Mouse (Mus musculus): ENCODE results near the gene Il12rb1. TPM values are rescaled to one million over a fixed set of nuclear protein-coding genes. Genes with fewer than 3 reads are reported as not detected.
A peak's percentile ranks its signal among the peaks of the same experiment; 100 is the strongest.

Il12rb1 gene
- polyA plus RNA-seq, 1 experiment from 2014 or later = not detected

DNA sequence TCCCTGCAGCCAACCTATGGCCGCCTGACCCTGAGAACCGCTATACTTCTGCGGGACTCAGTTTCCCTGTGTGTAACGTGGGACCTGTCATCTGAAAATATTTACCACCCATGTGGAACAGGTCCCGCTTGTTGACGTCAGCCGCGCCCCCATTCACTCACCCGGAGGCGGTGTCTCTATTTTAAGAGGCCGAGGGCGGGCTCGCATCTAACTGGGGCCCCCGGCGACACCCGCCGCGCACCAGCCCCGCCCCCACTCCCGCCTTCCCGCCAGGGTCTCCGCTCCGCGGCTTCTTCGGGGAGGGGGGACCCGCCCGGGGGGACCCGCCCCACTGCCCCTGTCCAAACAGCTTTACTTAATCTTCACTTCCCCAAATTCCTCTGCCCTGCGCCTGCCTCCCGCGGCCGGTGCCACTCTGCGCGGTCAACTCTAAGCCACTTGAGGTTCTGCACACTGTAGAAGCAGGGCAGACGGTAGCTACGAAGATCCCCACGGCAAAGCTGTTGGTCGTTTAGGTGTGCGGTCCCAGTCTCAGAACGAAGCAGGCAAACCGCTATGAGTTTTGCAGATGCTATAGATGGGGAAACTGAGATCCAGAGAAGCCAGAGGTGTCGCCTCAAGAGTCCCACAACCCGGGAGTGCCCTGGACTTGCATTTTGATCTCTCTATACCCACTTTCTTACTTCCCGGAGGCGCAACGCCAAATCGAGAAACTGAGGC is 4.3 kb upstream of the Il12rb1 start:
- 2% methylated on average over 47 of the region's 47 CpGs for WGBS
- Histone ChIP-seq H3K27me3 (peaks cover 77% of the 10 kb centered on the region), H3K9ac (peak overlapping the region; percentile 68), H3K4me2 (peak overlapping the region; percentile 75), H3K27ac (replicated peaks) (no peak overlapping the region), H3K9me3 (no peaks in the 10 kb centered on the region), H3K36me3 (no peaks in the 10 kb centered on the region), H3K4me1 (replicated peaks) (peaks cover 25% of the 10 kb centered on the region), H3K4me3 (peak overlapping the region; percentile 51)
- 0 out of 2 replicates have a peak, but pooled peaks have one; percentile 8 for ATAC-seq (ENCODE audit: low read depth)

DNA sequence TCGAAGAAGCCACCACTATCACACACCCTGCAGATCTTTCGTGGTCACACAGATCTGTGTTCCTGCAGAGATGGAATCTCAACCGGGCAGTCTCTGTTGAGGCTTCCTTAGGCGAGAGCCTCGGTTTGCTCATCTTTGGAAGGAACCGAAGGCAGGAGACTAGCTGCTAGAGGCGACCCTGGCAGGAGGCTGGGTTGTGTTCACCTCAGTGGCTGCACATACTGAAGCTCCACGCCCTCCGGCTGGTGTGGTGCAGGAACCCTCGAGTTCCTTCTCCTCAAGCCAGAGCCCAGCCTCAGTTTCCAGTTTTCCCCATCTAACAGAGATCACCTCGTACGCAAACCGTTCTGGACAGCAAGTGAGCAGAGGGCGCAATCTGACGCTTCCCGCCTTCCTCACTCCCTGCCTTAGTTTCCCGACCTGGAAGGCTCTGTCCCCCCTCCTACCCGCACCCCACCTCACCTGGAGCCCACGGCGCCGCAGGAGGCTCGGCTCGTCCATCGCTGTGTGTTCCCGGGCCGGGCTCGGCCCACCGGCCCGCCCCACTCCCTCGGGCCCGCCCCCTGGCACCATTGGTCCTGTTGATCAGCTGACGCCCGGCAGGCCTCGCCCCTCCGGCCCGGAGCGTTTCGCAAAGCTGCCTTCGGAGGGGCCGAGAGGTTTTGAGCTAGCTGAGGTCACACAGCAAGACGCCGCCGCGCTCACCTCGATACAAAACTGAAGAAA is 3.6 kb upstream of the Il12rb1 start, which contains the start of gene Mast3:
Gene Mast3 (minus strand): TSS at position 574 of the 726 bp plus-strand sequence.
- WGBS = 2% methylated on average over 45 of the region's 45 CpGs
- H3K27ac ChIP-seq (replicated peaks) = no peak within 1 kb of the TSS
- peaks cover 25% of the 10 kb centered on the region for H3K4me1 ChIP-seq (replicated peaks)
- peak; percentile 81 for ATAC-seq (ENCODE audit: low read depth)
- no peaks in the 10 kb centered on the region for H3K36me3 ChIP-seq
- H3K9me3 ChIP-seq = no peaks in the 10 kb centered on the region
- H3K4me2 ChIP-seq = peak within 1 kb of the TSS; percentile 75
- H3K9ac ChIP-seq = peak within 1 kb of the TSS; percentile 68
- H3K4me3 ChIP-seq = peak within 1 kb of the TSS; percentile 51
- peaks cover 75% of the 10 kb centered on the region for H3K27me3 ChIP-seq

DNA sequence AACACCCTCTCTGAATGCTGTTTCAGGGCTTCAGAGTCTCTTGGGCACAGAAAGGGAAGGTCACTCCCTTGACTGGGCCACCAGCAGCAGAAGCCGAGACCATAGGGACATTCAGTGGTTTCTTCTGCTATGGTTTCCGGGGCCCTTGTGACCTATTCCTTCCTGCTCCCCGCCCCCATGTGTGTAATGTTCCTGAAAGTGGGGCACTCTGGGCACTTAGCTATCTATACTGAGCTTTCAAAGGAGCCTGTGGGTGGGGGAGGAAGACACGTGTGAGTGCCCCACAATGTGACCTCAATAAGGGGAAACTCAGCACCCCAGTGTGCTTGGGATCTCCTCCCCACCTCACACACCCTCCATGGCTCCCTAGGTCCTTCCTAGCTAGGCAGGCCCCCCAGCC is 1.7 kb upstream of the Il12rb1 start:
- no peak for ATAC-seq (ENCODE audit: low read depth)
- no peaks in the 10 kb centered on the region for H3K9me3 ChIP-seq
- H3K36me3 ChIP-seq = no peaks in the 10 kb centered on the region
- no peak overlapping the region for H3K9ac ChIP-seq
- peaks cover 60% of the 10 kb centered on the region for H3K27me3 ChIP-seq
- no peak overlapping the region for H3K27ac ChIP-seq (replicated peaks)
- H3K4me3 ChIP-seq = no peak overlapping the region
- WGBS = 67% methylated on average over 4 of the region's 4 CpGs
- H3K4me2 ChIP-seq = no peak overlapping the region
- H3K4me1 ChIP-seq (replicated peaks) = peaks cover 15% of the 10 kb centered on the region

DNA sequence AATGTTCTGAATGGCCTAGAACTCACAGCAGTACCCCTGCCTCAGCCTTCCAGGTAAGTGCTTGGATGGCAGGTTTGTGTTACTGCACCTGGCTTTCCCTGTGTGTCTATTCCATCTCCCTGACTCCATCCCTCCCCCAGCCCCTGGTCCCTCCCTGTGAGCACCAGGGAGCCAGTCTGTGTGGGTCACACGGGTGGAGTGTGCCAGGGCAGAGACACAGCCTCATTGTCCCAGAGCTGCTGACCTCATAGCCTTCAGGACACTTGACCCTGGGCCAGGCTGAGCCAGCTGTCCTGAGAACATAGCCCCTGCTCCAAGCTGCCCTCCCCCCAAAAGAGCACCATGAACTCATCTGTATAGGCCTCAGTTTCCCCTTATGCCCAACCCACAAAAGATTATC is 945 bp upstream of the Il12rb1 start:
- Histone ChIP-seq H3K27me3 (peaks cover 53% of the 10 kb centered on the region), H3K9ac (no peak overlapping the region), H3K4me1 (replicated peaks) (peaks cover 15% of the 10 kb centered on the region), H3K9me3 (no peaks in the 10 kb centered on the region), H3K4me3 (no peak overlapping the region), H3K4me2 (no peak overlapping the region), H3K36me3 (no peaks in the 10 kb centered on the region), H3K27ac (replicated peaks) (no peak overlapping the region)
- 53% methylated on average over 1 of the region's 1 CpGs for WGBS
- no peak for ATAC-seq (ENCODE audit: low read depth)

DNA sequence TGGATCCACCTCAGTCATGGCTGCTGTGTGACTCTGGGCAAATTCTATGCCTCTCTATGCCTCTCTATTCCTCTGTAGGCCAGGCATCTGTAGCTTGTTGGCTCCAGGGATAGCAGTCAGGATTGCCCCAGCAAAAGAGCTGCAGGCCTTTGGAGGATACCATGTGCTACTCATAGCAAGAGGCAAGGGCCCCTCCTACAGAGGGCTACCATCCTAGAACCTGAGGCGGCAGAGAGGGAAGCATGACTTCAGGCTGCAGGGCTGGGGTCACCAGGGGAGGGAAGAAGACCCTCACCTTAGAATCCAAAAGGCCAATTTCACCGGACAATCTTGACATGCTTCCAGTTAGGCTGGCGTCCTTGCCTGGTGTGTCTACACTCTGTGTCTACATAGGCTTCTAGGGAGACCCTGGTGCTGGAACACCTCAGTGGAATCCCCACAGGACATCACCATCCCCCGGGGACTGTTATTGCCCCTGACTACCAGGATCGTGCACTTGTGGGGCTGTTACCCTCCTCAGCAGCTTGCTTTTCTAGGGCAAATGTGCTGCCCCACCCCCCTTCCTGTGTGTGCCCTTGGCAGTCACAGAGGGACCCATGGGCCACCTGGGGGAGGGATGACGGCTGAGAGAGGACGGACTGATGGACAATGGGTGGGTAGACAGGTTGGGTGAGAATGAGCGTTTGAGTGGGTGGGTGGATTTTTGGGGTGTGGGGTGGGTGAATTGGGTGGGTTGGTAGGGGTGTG is 879 bp downstream of the Il12rb1 start:
- H3K9me3 ChIP-seq = no peaks in the 10 kb centered on the region
- no peak overlapping the region for H3K4me2 ChIP-seq
- H3K27me3 ChIP-seq = peaks cover 49% of the 10 kb centered on the region
- no peak overlapping the region for H3K9ac ChIP-seq
- WGBS = 82% methylated on average over 8 of the region's 8 CpGs
- peaks cover 8% of the 10 kb centered on the region for H3K4me1 ChIP-seq (replicated peaks)
- H3K27ac ChIP-seq (replicated peaks) = no peak overlapping the region
- no peaks in the 10 kb centered on the region for H3K36me3 ChIP-seq
- no peak overlapping the region for H3K4me3 ChIP-seq
- no peak for ATAC-seq (ENCODE audit: low read depth)

DNA sequence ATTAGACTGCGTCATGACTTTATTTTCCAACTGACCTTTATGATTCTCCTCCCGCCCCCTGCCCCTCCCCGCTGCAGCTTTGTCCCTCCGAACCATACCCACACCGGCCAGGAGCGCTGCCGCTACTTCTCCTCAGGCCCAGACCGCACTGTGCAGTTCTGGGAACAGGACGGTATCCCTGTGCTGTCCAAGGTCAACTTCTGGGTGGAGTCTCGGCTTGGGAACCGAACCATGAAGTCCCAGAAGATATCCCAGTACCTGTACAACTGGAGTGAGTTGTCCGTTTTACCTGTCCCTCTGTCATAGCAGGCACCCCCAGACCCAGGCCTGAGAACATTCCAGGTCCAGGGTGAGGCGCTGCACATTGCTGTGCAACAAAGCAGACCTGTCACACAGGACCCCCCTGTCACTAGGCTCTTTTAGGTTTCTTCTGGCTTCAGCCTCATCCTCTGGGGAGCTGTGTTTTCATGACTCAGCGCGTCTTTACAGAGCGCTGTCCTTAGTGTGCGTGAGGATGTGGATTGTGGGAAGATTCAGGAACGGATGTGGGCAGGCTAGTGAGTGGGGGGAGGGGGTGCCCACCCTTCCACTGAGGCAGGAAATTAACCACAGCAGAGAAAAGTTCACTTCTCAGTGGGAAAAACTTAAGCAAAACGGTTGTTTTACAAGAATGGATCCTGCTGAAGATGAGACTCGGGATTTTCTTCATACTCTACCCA is 2.9 kb downstream of the Il12rb1 start:
- Histone ChIP-seq H3K27me3 (peaks cover 49% of the 10 kb centered on the region), H3K4me2 (no peak overlapping the region)
- 74% methylated on average over 20 of the region's 20 CpGs for WGBS

DNA sequence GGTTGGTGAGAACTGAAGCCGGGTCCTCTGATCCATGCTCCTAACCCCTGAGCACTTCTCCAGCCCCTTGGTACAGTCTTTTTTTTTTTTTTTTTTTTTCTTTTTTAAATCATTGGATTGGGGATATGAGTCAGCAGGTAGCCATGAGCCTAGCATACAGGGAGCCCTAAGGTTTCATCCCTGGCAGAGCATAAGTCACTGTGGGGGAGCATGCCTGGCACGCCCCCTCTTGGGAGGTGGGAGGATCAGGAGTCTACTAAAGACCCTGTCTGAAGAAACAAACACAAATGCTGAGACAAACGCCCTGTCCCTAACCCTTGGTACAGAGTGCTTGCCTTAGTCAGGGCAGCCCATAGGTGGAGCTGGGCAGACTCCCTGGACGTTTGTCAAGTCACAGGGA is 3.8 kb downstream of the Il12rb1 start:
- 35% methylated on average over 4 of the region's 4 CpGs for WGBS
- H3K4me3 ChIP-seq = no peak overlapping the region
- no peak for ATAC-seq (ENCODE audit: low read depth)
- H3K27ac ChIP-seq (replicated peaks) = no peak overlapping the region
- H3K9ac ChIP-seq = no peak overlapping the region
- 0 out of 2 replicates have a peak, but pooled peaks cover 6% of the 10 kb centered on the region for H3K4me1 ChIP-seq (replicated peaks)
- no peaks in the 10 kb centered on the region for H3K9me3 ChIP-seq
- H3K36me3 ChIP-seq = no peaks in the 10 kb centered on the region
- H3K4me2 ChIP-seq = no peak overlapping the region
- H3K27me3 ChIP-seq = peaks cover 51% of the 10 kb centered on the region

More for the DNA sequence above, 2.9 kb downstream of the Il12rb1 start:
- H3K4me3 ChIP-seq = no peak overlapping the region
- no peak overlapping the region for H3K27ac ChIP-seq (replicated peaks)
- no peaks in the 10 kb centered on the region for H3K4me1 ChIP-seq (replicated peaks)
- no peak for ATAC-seq (ENCODE audit: low read depth)
- H3K36me3 ChIP-seq = no peaks in the 10 kb centered on the region
- H3K9ac ChIP-seq = no peak overlapping the region
- no peaks in the 10 kb centered on the region for H3K9me3 ChIP-seq

DNA sequence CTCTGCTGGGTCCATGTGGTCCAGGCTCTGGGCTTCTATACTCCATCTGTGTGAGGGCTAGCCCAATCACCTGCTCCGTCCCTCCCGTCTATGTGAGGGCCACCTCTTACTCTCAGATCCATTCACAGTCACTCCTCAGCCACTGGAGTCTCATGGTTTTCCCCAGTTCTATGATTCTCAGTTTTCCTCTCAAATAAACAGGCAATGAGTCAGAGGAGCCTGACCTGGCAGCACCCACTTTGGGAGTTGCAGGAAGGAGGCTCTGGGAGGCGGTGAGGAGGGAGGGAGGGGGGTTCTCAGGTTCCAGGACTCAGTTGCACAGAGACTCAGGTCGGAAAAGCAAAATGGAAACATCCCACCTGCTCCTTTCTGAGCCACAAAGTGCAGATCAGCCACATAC is 4.6 kb downstream of the Il12rb1 start:
- H3K4me1 ChIP-seq (replicated peaks) = 0 out of 2 replicates have a peak, but pooled peaks cover 7% of the 10 kb centered on the region
- WGBS = 54% methylated on average over 4 of the region's 4 CpGs
- H3K27ac ChIP-seq (replicated peaks) = no peak overlapping the region
- peaks cover 55% of the 10 kb centered on the region for H3K27me3 ChIP-seq
- no peak overlapping the region for H3K4me3 ChIP-seq
- no peak overlapping the region for H3K9ac ChIP-seq
- no peaks in the 10 kb centered on the region for H3K36me3 ChIP-seq
- H3K9me3 ChIP-seq = no peaks in the 10 kb centered on the region
- ATAC-seq (ENCODE audit: low read depth) = no peak
- H3K4me2 ChIP-seq = no peak overlapping the region

DNA sequence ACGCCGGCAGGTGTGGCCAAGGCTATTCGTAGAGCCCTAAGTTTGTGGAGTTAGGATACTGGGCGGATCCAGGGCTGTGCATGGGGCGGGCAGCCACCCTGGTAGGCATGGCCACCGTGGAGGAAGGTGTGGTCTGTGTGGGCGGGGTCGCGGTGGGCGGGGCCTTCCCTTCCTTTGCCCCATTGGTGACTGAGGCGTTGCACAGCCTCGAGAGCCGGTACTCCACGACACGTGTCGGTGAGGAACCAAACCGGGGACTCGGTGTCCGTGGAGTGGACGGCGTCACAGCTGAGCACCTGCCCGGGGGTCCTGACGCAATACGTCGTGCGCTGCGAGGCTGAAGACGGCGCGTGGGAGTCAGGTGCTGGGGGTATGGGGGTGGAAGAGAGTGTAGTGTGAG is 8.4 kb downstream of the Il12rb1 start:
- no peak for ATAC-seq (ENCODE audit: low read depth)
- H3K27me3 ChIP-seq = peaks cover 76% of the 10 kb centered on the region
- peaks cover 4% of the 10 kb centered on the region for H3K9me3 ChIP-seq
- no peaks in the 10 kb centered on the region for H3K36me3 ChIP-seq
- 9% methylated on average over 30 of the region's 30 CpGs for WGBS
- H3K4me1 ChIP-seq (replicated peaks) = 0 out of 2 replicates have a peak, but pooled peaks cover 9% of the 10 kb centered on the region
- peak overlapping the region; percentile 40 for H3K4me2 ChIP-seq
- peak overlapping the region; percentile 9 for H3K4me3 ChIP-seq
- H3K9ac ChIP-seq = peak overlapping the region; percentile 38; the same call in 1 of the 2 replicates
- H3K27ac ChIP-seq (replicated peaks) = no peak overlapping the region

DNA sequence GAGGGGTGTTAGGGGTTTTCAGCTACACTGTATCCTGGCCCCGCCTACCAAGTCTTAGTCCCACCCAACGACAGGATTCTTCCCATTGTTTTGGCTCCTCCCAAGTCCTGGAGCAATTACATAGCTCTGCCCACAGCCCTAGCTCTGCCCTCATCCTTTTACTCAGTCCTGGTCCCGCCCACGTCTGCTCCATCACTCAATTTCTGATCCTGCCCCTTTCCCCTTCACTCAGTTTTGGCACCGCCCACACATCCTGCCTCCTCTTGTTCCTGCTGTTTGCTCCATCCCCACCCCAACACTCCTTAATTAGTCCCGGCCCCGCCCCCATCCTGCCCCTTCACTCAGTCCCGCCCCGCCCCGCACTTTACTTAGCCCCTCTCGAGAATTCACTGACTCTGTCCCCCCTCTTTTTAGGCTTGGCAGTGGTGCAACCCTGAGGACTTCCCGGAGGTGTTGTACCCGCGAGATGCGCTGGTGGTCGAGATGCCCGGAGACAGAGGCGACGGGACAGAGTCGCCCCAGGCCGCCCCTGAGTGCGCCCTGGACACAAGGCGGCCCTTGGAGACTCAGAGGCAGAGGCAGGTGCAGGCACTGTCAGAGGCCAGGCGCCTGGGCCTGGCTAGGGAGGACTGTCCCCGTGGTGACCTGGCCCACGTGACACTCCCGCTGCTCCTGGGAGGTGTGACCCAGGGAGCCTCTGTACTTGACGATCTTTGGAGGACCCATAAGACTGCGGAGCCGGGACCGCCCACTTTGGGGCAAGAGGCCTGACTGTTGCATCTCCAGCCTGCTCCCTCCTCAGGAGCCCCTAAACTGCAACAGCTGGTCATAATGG is 12.1 kb downstream of the Il12rb1 start:
- no peak overlapping the region for H3K9ac ChIP-seq
- H3K4me2 ChIP-seq = peak overlapping the region; percentile 21; the same call in 1 of the 2 replicates
- 2% methylated on average over 31 of the region's 31 CpGs for WGBS
- H3K9me3 ChIP-seq = peaks cover 4% of the 10 kb centered on the region
- H3K27ac ChIP-seq (replicated peaks) = no peak overlapping the region
- H3K4me3 ChIP-seq = no peak overlapping the region
- H3K36me3 ChIP-seq = no peaks in the 10 kb centered on the region
- H3K27me3 ChIP-seq = peaks cover 51% of the 10 kb centered on the region
- ATAC-seq (ENCODE audit: low read depth) = peak; percentile 33
- 0 out of 2 replicates have a peak, but pooled peaks cover 9% of the 10 kb centered on the region for H3K4me1 ChIP-seq (replicated peaks)

Data from neural tube, embryonic 13.5 days (tissue).